Mouse (Mus musculus) cerebellum, adult 9-10 months (tissue): ENCODE measurements around the gene Gm3012.
"Not testable (repeated sequence)": the region's sequence is repeated elsewhere in the genome, so short reads cannot be mapped to it uniquely, and the experiment has no call there.

Experiments
- DNase-seq: peaks from one replicate; pipeline ENCODE4 v3.0.0; 2022

Gm3012 gene

DNA sequence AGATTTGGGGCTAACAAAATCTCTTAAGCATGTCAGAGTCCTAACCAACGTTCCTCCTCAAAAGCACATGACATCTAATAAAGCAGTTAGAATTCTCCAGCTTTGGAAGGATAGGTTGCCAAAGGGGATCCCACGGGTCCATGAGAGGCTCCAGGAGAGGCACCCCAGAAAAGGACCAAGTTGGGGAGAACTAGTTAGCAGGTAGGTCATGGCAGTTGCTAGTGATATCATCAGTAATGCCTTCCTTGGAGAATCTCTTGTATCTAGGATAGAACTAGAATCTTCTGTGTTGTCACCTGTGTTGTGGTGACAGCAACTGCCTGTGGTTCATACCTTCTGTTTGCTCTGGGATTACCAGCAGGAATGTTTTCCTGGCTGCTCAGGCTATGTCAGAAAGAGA is at the start of gene Gm3012:
Gene Gm3012 (plus strand): TSS at position 301 of the 400 bp plus-strand sequence.
- not testable (repeated sequence) for DNase-seq

DNA sequence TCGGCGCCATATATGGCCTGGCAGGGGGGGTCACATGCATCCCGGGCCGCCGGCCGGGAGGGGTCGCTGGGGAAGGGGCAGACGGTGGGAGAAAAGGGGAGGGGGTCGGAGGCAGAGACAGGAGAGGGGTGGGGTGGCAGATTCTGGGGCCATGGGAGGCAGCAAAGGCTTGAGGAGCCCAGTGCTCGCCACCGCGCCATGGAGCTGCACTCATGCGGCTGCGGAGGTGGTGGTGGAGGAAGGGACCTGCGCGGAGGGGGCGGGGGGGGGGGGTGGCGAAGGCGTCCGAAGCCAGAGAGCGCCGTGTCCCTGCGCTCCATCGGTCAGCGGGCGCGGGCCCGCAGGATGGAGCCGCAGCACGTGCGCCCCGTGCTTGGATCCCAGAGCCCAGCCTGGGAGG is 17.4 kb downstream of the Gm3012 start, which contains the start of gene Gm3020:
Gene Gm3020 (plus strand): TSS at position 301 of the 400 bp plus-strand sequence.
- not testable (repeated sequence) for DNase-seq

DNA sequence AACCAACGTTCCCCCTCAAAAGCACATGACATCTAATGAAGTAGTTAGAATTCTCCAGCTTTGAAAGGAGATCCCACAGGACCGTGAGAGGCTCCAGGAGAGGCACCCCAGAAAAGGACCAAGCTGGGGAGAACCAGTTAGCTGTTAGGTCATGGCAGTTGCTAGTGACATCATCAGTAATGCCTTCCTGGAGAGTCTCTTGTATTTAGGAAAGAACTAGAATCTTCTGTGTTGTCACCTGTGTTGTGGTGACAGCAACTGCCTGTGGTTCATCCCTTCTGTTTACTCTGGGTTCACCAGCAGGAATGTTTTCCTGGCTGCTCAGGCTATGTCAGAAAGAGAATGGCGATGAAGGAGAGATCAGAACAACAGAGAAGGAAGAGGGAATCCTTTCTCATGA is 54.2 kb downstream of the Gm3012 start, which contains the start of gene Gm3043:
Gene Gm3043 (plus strand): TSS at position 301 of the 400 bp plus-strand sequence.
- not testable (repeated sequence) for DNase-seq
